Mouse (Mus musculus): ENCODE data around the gene Usf3.

The Usf3 gene

DNA sequence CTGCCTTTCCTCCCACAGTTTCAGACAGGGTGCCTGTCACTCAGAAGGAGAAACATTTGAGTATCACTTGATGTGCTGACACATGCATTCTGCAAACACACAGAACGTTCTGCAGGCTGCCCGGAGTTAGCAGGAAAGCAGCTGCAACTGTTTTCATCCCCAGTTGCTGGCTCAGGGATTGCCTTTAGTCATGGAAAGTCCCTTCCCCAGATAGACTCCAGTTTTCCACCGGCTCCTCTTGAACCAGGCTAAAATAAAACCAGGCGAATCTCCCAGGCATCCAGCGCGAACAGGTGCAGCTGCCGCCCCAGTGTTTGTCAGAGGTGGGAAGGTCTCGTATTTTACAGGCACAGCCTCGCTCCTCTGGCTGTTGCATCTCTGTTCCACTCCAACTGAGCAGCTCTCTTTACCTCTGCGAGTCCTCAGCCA is 65.8 kb downstream of the Usf3 start:
- no peak for DNase-seq (ENCODE audit: low spot score in 2 of 2)

DNA sequence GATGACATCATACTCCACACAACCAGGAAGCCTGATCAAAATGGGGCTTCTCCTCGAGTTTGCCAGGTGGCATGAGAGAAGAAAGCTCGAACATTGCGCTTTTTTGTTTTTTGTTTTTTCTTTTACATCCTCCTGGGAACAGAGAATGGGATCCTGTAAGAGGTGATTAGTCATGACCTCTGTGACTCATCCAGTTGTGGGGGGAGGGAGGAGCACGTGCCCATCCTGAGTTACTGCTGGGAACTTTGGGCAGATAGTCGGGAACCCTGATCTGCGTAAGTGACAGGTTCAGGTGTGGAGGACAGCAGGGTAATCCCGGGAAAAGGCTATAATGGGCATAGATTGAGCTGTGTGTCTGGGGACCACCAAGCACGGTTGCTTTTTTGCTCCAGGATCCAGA is 67.4 kb downstream of the Usf3 start:
- no peak for DNase-seq (ENCODE audit: low spot score in 2 of 2)

DNA sequence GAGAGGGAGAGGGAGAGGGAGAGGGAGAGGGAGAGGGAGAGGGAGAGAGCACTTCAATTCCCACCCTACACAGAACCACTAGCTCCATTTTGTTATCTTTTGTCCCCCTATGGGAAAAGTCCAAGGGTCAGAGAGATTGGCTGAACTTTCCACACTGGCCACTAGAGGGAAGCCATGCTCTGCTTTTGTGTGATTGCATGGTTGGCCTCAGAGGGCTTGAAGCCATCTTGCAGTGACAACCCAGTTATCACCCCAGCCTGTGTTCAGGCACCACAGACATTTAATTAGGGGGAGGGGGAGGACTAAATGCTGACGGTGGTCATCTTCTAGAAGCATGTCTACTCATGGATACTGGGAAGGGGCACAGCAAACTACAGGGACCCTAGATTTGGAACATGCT is 69.6 kb downstream of the Usf3 start:
- peak; percentile 53 to 70 for DNase-seq (ENCODE audit: low spot score in 2 of 2)

DNA sequence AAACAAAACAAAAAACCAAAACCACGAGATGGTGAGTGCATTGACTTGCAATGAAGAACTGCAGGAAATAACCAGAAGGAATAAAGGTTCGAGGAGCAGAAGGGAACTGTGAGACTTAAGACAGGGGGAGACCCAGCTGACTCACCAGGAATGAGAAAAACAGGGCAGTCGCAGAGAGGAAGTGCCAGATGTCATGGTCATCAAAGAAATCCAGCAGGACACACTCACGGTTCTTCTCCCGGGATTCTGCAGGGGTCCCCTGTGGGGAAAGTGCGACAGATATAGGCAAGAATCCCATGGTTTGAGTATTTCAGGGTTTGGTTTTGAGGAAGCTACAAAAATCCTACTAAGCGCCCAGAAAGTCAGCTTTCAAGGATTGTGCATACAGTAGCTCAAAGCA is 70.3 kb downstream of the Usf3 start:
- no peak for DNase-seq (ENCODE audit: low spot score in 2 of 2)

DNA sequence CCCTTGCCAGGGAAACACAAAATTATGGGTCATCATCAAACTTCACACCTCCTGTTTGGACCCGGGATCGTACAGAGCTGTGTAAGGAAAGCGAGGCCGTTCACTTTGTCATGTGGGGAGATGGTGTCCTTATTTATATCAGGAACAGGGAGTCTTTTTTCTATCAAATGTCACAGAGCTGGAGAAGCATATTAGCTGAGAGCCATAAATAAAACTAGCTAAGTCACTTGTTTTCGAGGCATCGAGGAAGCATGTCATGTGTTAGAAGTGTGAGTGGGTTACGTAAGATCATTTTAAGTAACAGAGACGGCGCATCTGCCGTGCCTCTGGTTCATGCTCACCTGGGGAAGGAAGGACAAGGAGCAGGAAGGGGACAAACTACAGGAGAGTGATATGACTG is 76.9 kb downstream of the Usf3 start:
- DNase-seq (ENCODE audit: low spot score in 2 of 2): no peak

DNA sequence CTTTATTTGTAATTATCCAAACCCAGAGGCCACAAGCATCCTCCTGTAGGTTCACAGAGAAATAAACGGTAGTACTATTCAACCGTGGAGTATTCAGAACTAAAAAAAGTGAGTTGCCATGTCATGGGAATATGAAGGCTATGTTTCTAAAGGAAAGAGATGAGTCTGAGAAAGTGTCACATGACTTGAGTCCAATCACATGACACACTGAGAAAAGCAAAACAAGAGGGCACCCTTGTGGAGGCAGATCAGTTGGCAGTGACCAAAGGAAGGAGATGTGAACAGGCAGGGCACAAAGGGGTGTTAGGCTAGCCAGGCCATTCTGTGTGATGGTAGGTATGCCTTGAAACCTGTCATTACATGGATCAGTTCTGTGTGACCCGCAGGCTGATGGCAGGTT is 79.7 kb downstream of the Usf3 start:
- no peak for DNase-seq (ENCODE audit: low spot score in 2 of 2)

DNA sequence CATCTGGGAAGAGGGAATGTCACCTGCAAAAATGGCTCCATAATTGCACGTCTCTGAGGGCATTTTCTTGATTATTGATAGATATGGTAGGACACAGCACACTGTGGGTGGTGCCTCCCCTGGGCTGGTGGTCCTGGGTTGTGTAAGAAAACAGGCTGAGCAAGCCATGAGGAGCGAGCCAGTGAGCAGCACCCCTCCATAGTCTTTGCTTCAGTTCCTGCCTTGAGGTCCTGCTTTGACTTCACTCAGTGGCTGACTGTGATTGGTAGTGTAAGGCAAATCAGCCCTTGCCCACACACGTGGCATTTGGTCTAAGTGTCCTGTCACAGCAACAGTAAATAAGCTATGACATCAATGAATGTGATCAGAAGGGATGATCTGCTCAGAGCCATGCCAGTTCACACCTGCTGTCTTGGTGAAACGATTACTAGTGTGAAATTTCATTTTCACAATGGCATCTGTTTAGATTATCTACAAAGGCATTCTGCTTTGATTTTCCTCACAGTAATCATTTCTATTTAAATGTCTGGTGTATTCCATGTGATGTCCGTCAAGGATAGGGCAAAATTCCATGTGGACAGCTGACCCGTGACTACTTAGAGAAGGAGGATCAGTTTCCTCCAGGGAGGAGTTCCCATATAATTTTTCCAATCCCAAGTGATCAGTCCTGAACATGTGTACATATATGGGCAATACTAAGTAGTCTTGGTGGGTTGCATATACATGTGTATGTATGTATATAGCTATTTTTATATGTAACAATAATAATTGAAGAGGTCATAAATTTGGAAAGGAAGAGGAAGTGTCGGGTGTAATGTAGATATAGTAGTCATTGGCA is 81.0 kb downstream of the Usf3 start:
- no peak for DNase-seq (ENCODE audit: low spot score in 2 of 2)

DNA sequence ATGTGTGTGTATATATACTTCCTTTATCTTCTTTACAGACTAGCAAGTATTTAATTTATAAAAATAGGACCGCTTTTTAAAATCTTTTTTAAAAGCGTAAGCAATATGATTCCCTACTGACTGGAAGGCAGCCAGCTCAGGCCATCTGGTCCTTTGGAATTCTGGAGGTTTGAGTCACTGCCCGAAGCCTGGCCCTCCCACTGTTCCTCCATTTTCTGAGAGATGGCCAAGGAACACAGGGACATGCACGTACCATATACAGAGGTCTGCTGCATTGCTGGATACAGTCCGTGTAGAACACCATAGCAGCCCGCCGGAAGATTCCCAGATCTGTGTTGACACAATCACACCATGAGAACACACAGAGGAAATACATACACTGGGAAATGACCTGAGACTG is 81.7 kb downstream of the Usf3 start:
- no peak for DNase-seq (ENCODE audit: low spot score in 2 of 2)

- no peak for DNase-seq (ENCODE audit: low spot score in 2 of 2)
These were observed 84.4 kb downstream of the Usf3 start for GRCm38 (mm10) chr16:44257476-44257875.

DNA sequence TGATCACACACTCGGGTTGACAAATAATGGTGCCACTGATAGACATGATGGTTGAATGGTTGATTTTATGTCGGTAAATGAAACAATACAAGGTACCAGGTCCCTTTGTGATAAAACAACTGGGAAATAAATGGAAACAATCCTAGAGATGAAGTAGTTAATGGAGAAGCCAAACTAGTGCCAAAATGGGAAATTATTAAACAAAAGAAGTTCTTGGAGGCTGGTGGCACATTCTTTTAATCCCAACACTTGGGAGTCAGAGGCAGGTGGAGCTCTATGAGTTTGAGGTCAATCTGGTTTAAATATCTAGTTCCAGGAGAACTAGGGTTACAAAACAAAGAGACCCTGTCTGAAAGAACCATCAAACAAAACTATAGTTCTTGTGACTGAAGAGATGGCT is 91.9 kb downstream of the Usf3 start:
- DNase-seq (ENCODE audit: low spot score in 2 of 2): no peak

DNA sequence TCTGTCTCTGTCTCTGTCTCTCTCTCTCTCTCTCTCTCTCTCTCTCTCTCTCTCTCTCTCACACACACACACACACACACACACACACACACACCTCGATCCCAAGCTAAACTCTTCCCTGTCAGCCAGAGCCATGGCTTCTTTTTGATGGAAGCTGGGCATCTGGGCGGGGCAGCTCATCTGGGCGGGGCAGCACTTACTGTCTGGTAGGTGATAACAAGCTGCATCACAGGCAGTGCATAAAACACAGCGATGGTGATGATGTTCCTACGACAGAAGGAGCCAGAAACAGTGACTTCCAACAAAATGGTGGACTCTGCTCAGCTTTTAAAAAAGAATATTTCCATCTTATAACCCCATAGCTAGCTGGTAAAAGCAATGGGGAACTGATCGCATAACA is 92.5 kb downstream of the Usf3 start:
- no peak for DNase-seq (ENCODE audit: low spot score in 2 of 2)

DNA sequence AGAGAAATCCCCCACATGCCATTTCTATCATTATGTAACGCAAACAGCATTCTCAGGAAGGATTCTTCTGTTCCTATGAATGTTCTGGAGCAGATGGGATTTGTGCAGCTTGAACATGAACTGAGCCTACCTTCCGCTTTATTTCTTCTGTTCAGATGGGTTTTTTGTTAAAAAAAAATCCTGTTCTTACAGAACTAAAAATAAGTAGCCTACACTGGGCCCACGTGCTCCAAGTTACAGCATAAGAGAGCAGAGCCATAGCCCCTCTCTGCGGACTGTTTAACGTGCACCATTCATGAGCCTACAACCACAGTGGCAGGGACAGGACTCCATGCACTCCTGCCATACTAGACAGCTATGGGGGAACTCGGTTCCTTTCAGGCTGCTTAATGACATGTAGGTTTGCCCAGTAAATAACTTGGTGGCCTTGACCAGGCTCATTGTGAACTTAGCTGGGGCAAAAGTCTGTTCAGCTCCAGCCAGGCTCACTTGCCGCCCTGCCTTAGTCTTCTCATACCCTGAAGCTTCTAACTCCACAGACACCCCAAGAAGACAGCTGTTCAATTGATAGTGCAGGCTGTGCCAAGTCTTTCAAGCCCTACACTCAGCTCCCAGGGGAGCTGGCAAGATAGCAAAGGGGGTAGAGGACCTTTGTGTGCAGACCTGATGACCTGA is 95.6 kb downstream of the Usf3 start:
- DNase-seq (ENCODE audit: low spot score in 2 of 2): no peak

DNA sequence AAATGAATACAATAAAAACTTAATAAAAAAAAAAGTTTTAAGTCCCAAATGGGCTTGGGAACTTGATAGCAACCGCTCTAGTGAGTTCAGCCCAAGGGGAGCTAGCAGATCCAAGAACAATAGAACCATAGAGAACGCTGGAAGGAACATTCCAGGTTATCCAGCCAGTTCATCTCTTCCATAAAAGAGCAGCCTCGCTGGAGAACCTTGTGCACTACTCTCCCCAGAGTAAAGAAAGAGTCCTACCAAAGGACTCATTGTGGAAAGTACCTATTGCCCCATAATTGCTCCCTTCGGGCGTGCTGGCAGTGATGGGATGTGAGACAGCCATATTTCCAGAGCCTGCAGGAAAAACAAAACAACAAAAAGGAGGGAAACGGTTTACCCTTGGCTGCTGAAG is 96.5 kb downstream of the Usf3 start:
- DNase-seq (ENCODE audit: low spot score in 2 of 2): no peak

GRCm38 (mm10) chr16:44270606-44271005 is 97.6 kb downstream of the Usf3 start:
- no peak for DNase-seq (ENCODE audit: low spot score in 2 of 2)

DNA sequence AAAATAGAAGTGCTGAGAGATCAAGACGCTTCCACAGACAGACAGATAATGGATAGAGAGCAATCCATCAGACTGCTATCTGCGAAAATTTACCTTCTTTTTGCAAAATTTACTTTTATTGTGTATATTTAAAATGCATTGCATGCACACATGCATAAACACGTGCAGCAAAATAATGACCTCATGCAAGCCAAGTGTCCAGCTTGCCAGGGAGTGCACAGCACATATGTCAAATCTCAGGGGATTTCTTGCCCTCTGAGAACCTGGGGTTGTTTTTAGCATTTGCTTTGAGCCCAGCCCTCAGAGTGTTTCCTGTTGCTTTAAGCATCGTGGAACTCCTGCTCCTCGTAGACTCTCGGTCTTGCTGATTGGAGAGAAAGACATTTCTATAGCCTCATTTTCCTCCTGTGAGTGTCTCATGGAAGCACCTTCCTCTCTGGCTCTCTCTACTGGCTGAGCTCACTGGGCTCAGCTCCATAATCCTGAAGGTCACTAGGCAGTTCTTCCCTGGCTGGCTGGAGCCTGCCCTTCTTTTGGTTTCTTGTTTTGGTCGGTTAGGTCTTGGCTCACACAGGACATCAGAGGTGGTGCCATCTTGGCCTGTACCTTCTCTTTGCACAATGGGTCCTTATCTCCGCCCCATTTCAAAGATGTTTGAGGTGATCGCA is 98.5 kb downstream of the Usf3 start:
- no peak for DNase-seq (ENCODE audit: low spot score in 2 of 2)
